Mouse (Mus musculus) MEL (cell line): Measurements from ENCODE around the gene Ttc41. TPM values are rescaled to one million over a fixed set of nuclear protein-coding genes. Genes with fewer than 3 reads are reported as not detected.

Experiments
- DNase-seq: peaks from one replicate; pipeline ENCODE4 v3.0.0; 2011; ENCODE audit warnings: low read depth, low spot score
- H3K27ac ChIP-seq: 2 replicates; pipeline ENCODE4 v1.5.1; 2012; ENCODE audit warnings: low read depth, mild to moderate bottlenecking, control low read depth, low read length, moderate library complexity; ENCODE audit not compliant: control insufficient read depth
- H3K27me3 ChIP-seq, 2 experiments: fragments of 150-350 bp in 1 of 2; sonication (generic) in 1 of 2; 2 replicates each; pipeline ENCODE4 v1.6.1; 2012; ENCODE audit warnings: low read length in 2 of 2, mild to moderate bottlenecking in 2 of 2, improper control_type of control experiment in 1 of 2, moderate library complexity in 1 of 2; ENCODE audit not compliant: insufficient read depth in 2 of 2, control insufficient read depth in 1 of 2
- H3K36me3 ChIP-seq, 2 experiments: 2 replicates each; pipeline ENCODE4 v1.6.1; 2012 to 2014; ENCODE audit warnings: low read length in 2 of 2, improper control_type of control experiment in 1 of 2, inconsistent platforms in 1 of 2, mild to moderate bottlenecking in 1 of 2; ENCODE audit not compliant: insufficient read depth in 2 of 2, control insufficient read depth in 1 of 2
- H3K4me1 ChIP-seq, 2 experiments: fragments of 150-350 bp in 1 of 2; sonication (generic) in 1 of 2; 2 replicates each; pipeline ENCODE4 v1.6.1; 2012; ENCODE audit warnings: low read length in 2 of 2, improper control_type of control experiment in 1 of 2, mild to moderate bottlenecking in 1 of 2; ENCODE audit not compliant: insufficient read depth in 2 of 2, control insufficient read depth in 1 of 2
- H3K4me3 ChIP-seq, 2 experiments: fragments of 150-350 bp in 1 of 2; sonication (generic) in 1 of 2; 2 replicates each; pipeline ENCODE4 v1.5.1; 2012; ENCODE audit warnings: low read depth in 2 of 2, low read length in 2 of 2, mild to moderate bottlenecking in 2 of 2, moderate library complexity in 2 of 2, control low read depth in 1 of 2, improper control_type of control experiment in 1 of 2; ENCODE audit not compliant: control insufficient read depth in 1 of 2, insufficient read depth in 1 of 2
- H3K79me2 ChIP-seq: 2 replicates; pipeline ENCODE4 v1.6.1; 2012; ENCODE audit warnings: mild to moderate bottlenecking, low read length, moderate library complexity; ENCODE audit not compliant: control insufficient read depth, poor library complexity, insufficient read depth
- H3K9ac ChIP-seq: 2 replicates; pipeline ENCODE4 v1.6.1; 2012; ENCODE audit warnings: low read depth, mild to moderate bottlenecking, control low read depth, low read length, moderate library complexity; ENCODE audit not compliant: control insufficient read depth, poor library complexity, severe bottlenecking
- H3K9me3 ChIP-seq: fragments of 150-350 bp; sonication (generic); replicated peaks from 2 replicates; pipeline ENCODE4 v1.6.1; 2012; ENCODE audit warnings: mild to moderate bottlenecking, low read length, improper control_type of control experiment, moderate library complexity; ENCODE audit not compliant: insufficient read depth
- EP300 ChIP-seq, 2 experiments: IDR thresholded peaks; 2 replicates each; pipeline ENCODE4 v1.6.1; 2011; ENCODE audit warnings: improper control_type of control experiment in 2 of 2, low read length in 2 of 2, low read depth in 1 of 2, mild to moderate bottlenecking in 1 of 2
- ETS1 ChIP-seq: IDR thresholded peaks from 2 replicates; pipeline ENCODE4 v1.6.1; 2012; ENCODE audit warnings: low read depth, mild to moderate bottlenecking, inconsistent platforms, low read length, improper control_type of control experiment, moderate library complexity
- GABPA ChIP-seq: IDR thresholded peaks from 2 replicates; pipeline ENCODE4 v1.6.1; 2012; ENCODE audit warnings: low read depth, mild to moderate bottlenecking, inconsistent platforms, low read length, improper control_type of control experiment, moderate library complexity
- GATA1 ChIP-seq: IDR thresholded peaks from 2 replicates; pipeline ENCODE4 v1.6.1; 2011; ENCODE audit warnings: low read depth, low read length, improper control_type of control experiment
- JUND ChIP-seq: IDR thresholded peaks from 2 replicates; pipeline ENCODE4 v1.6.1; 2011; ENCODE audit warnings: low read depth, mild to moderate bottlenecking, improper control_type of control experiment, low read length
- MAX ChIP-seq: IDR thresholded peaks from 2 replicates; pipeline ENCODE4 v1.6.1; 2011; ENCODE audit warnings: low read length, improper control_type of control experiment
- MXI1 ChIP-seq: IDR thresholded peaks from 2 replicates; pipeline ENCODE4 v1.6.1; 2011; ENCODE audit warnings: mild to moderate bottlenecking, low read depth, low read length, improper control_type of control experiment
- MYC ChIP-seq: IDR thresholded peaks from 2 replicates; pipeline ENCODE4 v1.6.1; 2011; ENCODE audit warnings: low read depth, mild to moderate bottlenecking, low read length, improper control_type of control experiment, moderate library complexity
- NRF1 ChIP-seq: IDR thresholded peaks from 2 replicates; pipeline ENCODE4 v1.6.1; 2014; ENCODE audit warnings: low read depth, mild to moderate bottlenecking, inconsistent platforms, low read length, improper control_type of control experiment, moderate library complexity; ENCODE audit not compliant: poor library complexity, insufficient read depth, severe bottlenecking
- TBP ChIP-seq: IDR thresholded peaks from 2 replicates; pipeline ENCODE4 v1.8.0; 2011; ENCODE audit warnings: low read depth, low read length, improper control_type of control experiment
- TCF12 ChIP-seq: IDR thresholded peaks from 2 replicates; pipeline ENCODE4 v1.6.1; 2014; ENCODE audit warnings: low read depth, mild to moderate bottlenecking, inconsistent platforms, low read length, improper control_type of control experiment, moderate library complexity
- USF1 ChIP-seq: IDR thresholded peaks from 2 replicates; pipeline ENCODE4 v1.6.1; 2014; ENCODE audit warnings: low read depth, mild to moderate bottlenecking, inconsistent platforms, low read length, improper control_type of control experiment, moderate library complexity
- polyA plus RNA-seq, 2 experiments: library from polyadenylated mRNA; stranded (reverse) in 1 of 2; unstranded in 1 of 2; fragments of >175 nt in 1 of 2; fragments of >200 nt in 1 of 2; gene quantifications; 2 replicates each; pipeline versions ENCODE4 v1.2.1 to v1.2.4; 2012; ENCODE audit warnings: low replicate concordance in 2 of 2, low read depth in 1 of 2; ENCODE audit not compliant: insufficient read length in 2 of 2, insufficient read depth in 1 of 2, missing spikeins in 1 of 2
- total RNA-seq: library from RNA; depleted of rRNA; stranded (reverse); fragments of 300-350 nt; gene quantifications from 2 replicates; pipeline ENCODE4 v1.2.3, GENCODE M21; 2012

Gene Ttc41
- total and polyA plus RNA-seq, 3 experiments, result 1.0 to 2.1 TPM; not detected in 1

GRCm38 (mm10) chr10:86769216-86769615, 63.6 kb downstream of the Ttc41 start:
- no peaks in the 10 kb centered on the region for H3K9me3 ChIP-seq
- H3K27me3 ChIP-seq, result no peaks in the 10 kb centered on the region
- no peak overlapping the region for H3K4me3 ChIP-seq
- no peak overlapping the region for H3K27ac ChIP-seq
- TF ChIP-seq MXI1 (no peak), GATA1 (no peak)
- H3K9ac ChIP-seq, result no peak overlapping the region
- peaks cover 11 to 12% of the 10 kb centered on the region in 2 experiments for H3K4me1 ChIP-seq
- no peaks in the 10 kb centered on the region for H3K79me2 ChIP-seq
- H3K36me3 ChIP-seq, result peaks cover 0 to 12% of the 10 kb centered on the region in 2 experiments; a peak in 2 of 4 replicates
- DNase-seq, result no peak

- Histone ChIP-seq H3K27ac (no peak overlapping the region), H3K9ac (no peak overlapping the region), H3K27me3 (no peaks in the 10 kb centered on the region), H3K79me2 (no peaks in the 10 kb centered on the region), H3K4me3 (no peak overlapping the region), H3K9me3 (no peaks in the 10 kb centered on the region), H3K36me3 (peaks cover 0 to 16% of the 10 kb centered on the region in 2 experiments; a peak in 2 of 4 replicates), H3K4me1 (peaks cover 11 to 17% of the 10 kb centered on the region in 2 experiments)
- TF ChIP-seq TBP (no peak), NRF1 (no peak), USF1 (no peak), TCF12 (no peak), MYC (no peak), MAX (no peak), GABPA (no peak)
- no peak for DNase-seq
These were observed 64.2 kb downstream of the Ttc41 start for GRCm38 (mm10) chr10:86769797-86770196.

DNA sequence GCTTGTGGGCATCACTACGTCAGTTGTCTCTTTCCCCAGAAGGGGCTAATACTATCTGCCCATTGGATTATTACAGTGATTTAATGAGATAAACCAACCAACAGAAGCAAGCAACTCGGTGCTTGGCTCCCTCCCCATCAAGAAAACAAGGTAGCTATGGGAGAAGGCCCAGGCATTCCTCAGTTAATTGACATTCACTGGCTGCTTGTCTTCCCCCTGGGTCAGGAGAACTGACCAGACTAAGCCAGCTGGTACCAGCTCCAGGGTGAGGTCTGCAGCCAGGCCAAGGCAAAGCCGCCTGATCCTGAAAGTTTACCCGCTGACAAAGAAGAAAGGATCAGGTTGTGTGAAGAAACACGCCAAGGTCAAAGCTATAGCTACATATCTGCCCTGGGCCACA, 66.1 kb downstream of the Ttc41 start:
- no peak for DNase-seq
- H3K27me3 ChIP-seq, result no peaks in the 10 kb centered on the region
- no peak overlapping the region for H3K27ac ChIP-seq

More for the DNA sequence above, 66.1 kb downstream of the Ttc41 start:
- TF ChIP-seq ETS1 (no peak), JUND (no peak), EP300 (IDR thresholded peaks at IDR 0.05; ENCODE audit: low read depth in 1 of 2, low read length in 2 of 2) (no peak), USF1 (no peak)
- no peak overlapping the region for H3K9ac ChIP-seq
- H3K36me3 ChIP-seq, result peaks cover 0 to 16% of the 10 kb centered on the region in 2 experiments; a peak in 2 of 4 replicates
- no peak overlapping the region for H3K4me3 ChIP-seq
- H3K9me3 ChIP-seq, result no peaks in the 10 kb centered on the region
- peaks cover 11 to 17% of the 10 kb centered on the region in 2 experiments for H3K4me1 ChIP-seq
- H3K79me2 ChIP-seq, result no peaks in the 10 kb centered on the region
